Mouse (Mus musculus): ENCODE measurements at regions not wholly inside any gene's neighbourhood (a gene's known extent, or its start where the extent isn't known, plus 50 kb on each side); places are given as distances from the start of the nearest gene placed in this dataset.

DNA sequence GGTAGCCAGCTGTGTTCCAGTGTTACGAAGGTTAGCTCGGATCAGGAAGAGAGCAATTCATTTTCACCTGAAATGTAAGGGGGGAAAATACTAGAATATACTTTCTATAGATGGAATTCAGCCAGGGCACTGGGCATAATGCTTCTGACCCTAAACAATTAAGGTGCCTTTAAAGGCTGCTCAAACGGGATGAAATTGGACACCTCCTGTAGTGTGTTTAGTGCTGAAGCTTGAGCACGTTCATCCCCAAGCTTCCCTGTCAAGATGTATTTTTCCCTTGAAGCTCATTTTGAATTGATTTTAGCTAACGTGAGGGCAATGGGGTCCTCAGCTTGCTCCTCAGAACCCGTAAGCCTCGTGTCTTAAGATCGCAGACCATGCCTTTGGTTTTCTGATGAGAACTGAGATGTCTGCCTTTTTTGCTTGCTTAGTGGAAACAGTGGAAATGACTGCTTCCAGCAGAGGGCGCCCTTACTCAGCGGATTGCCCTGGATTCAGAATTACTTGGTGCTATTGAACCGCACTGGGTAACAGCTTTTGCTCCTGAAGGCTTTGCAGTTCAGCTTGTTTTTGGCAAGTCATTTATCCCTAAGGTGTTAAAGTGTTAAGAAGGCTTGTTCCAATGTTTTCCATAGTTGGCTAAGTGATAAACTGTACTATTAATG, 74.6 kb upstream of the Fermt1 start:
- in situ Hi-C loops (cut with MboI, MseI), result no loop called here

- in situ Hi-C loops (cut with MboI, MseI), result no loop called here
Observed at GRCm38 (mm10) chr2:133021244-133021643, 75.5 kb upstream of the Fermt1 start.

DNA sequence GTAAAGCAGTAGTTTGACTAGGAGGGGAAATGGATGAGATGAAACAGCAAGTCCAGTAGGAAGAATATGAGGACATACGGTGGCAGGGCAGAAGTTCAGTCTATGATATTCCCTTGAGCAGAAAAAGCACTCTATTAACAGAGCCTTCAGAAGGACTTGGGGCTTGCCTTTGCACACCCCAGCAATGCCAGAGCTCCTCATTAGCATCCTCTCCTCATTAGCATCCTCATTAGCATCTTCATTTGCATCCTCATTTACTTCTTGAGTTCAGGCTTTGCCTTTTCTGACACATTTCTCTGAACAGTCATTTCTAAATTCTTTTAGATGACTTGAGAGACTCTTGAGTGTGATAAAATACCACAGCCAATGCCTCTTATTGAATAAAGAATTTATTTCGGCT, 81.3 kb upstream of the Fermt1 start:
- in situ Hi-C loops (cut with MboI, MseI), result loop anchor here (25.0 kb wide), 1 partner anchor 1460 kb away; no protein-coding TSS in a partner anchor

DNA sequence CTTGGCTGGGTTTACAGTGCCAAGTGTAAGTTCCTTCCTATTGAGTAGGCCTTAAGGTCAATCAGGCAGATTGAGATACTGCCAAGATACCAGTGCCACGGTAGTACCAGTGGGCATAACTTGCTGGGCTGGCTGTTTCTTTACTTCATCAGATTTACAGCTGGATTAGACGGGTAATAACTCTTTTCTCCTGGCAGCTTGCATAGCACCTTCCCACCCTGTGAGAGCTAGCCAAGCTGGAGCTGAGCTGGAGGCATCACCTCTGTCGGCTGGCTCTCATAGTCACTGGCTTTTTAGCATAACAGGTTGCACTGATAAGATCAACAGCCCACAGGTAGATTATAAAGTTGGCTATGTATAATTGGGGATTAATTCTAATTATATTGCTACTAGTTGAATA, 89.7 kb upstream of the Fermt1 start:
- in situ Hi-C loops (cut with MboI, MseI), result loop anchor here (25.0 kb wide), 1 partner anchor 1452 kb away; no protein-coding TSS in a partner anchor

DNA sequence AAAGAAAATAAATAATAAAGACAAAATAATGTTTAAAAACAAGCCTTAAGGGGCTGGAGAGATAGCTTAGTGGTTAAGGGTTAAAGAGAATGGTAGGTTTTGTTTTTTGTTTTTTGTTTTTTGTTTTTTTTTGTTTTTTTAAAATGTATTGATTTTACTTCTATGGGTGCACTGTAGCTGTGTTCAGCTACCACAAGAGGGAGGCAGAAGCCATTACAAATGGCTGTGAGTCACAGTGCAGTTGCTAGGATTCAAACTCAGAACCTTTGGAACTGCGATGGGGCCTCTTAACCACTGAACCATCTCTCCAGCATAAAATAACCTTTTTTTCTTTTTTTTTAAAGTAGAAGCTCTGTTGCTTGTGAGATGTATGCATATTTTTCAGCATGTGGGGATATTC, 95.0 kb upstream of the Fermt1 start:
- in situ Hi-C loops (cut with MboI, MseI), result loop anchor here (25.0 kb wide), 1 partner anchor 1447 kb away; no protein-coding TSS in a partner anchor

DNA sequence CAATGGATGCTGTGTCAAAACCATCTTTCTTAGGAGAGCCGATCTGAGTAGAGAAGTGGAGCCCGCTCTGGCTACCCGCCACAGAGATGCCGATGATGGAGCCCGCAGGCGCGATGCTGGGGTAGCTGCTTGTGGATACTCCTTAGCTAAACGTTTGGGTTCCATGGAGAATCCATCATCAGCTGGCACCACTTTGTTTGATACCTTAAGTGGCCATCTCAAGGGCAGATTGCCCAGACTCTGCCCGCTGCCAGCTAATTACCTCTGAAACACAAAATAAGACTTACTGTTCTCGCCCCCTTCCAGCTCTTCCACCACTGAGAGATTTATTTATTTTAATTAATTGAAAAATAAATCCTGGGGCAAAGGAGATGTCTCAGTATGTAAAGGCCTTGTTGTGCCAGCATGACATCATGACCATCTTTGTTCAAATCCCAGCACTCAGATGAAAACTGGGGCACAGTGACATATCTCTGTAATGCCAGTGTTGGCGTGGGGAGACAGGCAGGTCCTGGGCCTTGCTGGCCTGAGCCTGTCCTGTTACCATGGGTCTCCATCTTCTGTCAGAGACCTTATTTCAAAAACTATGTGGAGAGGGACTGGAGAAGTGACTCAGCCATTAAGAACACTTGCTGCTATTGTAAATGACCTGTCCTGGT, 132.1 kb upstream of the Fermt1 start:
- in situ Hi-C loops (cut with MboI, MseI), result no loop called here

- in situ Hi-C loops (cut with MboI, MseI), result no loop called here
Observed at GRCm38 (mm10) chr2:133090976-133091375, 145.3 kb upstream of the Fermt1 start.

DNA sequence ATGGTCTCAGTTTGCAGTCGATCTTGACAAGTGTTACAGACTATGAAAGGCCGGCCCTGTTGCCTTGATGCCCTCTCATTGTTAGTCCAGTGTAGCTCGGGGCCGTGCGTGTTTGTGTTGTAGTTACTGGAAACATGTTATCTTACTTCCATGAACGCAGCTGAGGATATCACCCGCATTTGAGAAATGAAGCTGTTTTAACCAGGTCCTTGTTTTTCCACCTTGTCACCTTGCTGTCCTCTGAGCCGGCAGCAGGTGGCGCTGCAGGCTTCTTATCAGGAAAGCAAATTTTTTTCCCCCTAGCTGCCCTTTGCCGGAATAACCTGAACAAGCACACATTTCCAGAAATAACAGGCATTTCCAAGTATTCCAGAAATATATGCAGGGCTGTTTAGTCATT, 167.9 kb upstream of the Fermt1 start:
- in situ Hi-C loops (cut with MboI, MseI), result no loop called here

- in situ Hi-C loops (cut with MboI, MseI), result no loop called here
Observed at GRCm38 (mm10) chr2:133118651-133119050, 172.9 kb upstream of the Fermt1 start.

DNA sequence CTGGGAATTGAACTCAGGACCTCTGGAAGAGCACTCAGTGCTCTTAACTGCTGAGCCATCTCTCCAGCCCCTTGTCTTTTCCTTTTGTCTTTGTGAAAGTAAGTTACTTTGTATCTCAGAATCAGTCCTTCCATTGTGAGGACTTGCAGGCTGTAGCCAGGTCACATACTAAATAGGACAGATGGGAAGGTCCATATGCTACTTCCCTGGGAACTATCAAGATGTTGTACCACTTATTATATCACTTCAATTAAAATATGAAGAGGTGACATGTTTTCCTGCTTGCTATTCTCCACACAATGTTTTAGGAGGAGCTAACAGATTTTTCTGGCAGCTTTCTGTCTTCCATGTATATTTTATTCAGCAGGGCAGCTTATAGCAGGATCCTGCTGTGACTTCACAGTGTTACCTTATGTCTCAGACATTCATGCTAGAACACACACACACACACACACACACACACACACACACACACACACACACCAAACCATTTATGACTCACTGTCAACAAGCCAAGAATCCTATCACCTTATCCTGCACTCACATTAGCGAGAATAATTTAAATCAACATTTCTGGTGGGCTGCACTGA, 179.6 kb upstream of the Fermt1 start:
- in situ Hi-C loops (cut with MboI, MseI), result no loop called here

DNA sequence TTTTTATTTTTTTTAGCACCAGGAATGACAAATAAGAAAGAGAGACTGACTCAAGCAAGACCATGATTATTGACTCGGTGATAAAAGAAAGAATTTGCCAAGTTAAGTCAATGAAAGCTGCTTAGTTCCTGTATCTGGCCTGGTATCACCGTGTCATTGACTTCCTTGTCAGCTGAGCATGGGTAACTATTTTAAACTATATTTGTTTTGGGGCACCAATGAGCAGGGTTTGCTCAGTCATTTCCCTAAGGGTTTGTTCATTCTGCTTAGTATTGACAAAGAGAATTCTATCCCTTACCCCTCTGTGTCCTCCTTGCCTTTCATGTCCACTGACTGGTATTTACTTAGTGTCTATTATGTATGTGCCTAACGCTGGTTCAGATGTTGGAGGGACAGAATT, 189.2 kb upstream of the Fermt1 start:
- in situ Hi-C loops (cut with MboI, MseI), result no loop called here

DNA sequence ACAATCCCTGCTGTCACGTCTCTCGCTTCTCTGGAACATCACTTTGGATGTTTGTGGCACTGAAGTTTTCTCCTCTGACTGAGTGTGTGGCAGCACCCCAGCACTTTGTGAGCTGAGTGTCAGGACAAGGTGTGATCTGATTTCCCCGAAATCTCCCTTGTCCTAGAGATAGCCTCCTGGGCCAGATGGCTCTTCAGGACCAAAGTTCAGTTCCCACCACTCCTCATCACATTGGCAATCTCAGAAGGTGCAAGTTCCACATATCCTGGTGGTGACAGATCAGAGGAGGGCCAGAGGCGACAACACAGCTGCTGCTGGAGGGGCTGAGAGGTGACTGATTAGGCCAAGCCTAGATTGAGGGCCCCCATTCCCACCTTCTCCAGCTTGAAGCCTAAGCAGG, 193.2 kb upstream of the Fermt1 start:
- in situ Hi-C loops (cut with MboI, MseI), result no loop called here

DNA sequence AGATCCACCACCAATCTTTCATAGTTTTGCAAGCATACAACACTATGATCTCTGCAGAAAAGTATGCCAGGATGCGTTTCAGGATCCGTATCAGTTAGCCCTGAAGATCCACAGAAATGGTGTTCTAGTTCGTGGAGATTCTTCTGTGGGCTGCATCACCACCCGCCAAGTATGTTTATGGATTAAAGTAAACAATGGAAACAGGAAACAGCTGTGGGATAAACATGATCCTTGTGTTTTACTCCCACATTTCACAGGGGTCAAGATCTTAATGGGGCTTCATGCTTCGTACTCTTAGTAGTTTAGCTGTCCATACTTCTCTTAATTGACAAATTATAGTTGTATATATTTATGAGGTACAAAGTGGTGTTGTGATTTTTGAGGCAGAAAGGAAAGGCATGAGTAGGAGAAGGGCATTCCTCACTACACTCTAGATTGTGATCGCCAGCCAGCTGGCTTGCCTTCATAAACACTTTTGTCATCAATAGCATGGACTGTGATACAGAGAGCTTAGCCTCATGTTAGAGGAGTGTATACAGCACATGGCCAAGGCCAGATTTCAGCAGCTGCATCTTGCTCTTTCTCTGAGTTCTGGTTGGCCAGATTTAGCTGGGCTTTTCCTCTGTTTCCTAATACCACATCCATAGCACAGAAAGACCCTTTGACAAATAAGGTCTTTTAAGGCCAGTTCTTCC, 195.8 kb upstream of the Fermt1 start:
- in situ Hi-C loops (cut with MboI, MseI), result no loop called here

DNA sequence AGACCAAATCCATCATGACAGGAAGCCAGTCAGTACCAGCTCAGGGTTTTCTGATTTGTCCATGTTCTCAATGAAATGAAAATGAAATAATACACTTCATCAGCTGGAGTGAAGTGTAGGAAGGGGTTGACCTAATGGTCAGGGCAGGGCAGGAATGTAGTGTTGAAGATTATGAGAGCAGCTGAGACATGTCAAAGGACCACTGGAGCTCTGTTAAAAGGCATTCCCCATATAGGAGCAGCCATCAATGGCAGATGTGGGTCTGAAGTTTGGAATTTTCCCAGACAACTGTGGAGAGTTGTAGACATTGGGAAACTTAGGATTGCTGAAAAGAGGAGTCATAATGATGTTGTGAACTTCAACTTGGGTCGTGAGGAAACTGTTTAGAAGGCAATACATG, 206.8 kb upstream of the Fermt1 start:
- in situ Hi-C loops (cut with MboI, MseI), result no loop called here

DNA sequence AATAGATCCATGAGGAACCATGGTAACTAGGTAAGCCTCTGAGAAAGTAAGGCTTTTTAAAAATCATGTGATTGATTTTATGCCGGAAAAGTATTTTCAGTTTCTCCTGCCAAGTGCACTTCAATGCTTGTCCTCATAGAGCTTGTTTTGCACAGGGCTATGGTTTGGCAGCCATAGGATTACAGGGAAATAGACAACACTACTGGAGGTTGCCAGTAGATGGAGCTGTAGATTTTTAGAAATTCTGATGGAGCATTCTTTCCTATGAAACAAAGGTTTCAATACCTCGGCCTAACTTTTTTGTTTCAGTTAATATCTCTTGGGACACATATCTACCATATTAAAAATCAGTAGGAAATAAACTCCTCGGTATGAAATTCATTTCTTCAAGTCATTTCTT, 210.8 kb upstream of the Fermt1 start:
- in situ Hi-C loops (cut with MboI, MseI), result no loop called here

DNA sequence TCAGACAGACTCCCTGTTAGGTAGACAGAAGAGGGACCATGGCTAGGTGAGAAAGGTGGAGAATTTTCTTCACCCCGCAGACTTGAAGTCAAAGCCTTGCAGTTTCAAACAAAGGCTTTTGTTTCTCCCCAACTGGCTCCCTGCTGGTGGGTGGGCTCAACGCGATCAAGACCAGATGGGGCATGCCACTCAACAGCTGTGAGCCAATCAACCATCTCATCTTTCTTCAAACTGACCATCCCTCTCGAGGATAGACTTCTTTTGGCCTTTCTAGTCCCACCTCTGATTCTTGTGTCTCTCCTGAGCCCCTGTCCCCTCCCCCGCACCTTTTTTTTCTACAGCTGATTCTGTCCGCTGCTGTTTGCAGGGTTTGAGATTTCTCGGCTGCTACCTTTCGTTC, 212.5 kb upstream of the Fermt1 start:
- in situ Hi-C loops (cut with MboI, MseI), result no loop called here

- in situ Hi-C loops (cut with MboI, MseI), result no loop called here
Observed at GRCm38 (mm10) chr2:133159398-133159797, 213.7 kb upstream of the Fermt1 start.

DNA sequence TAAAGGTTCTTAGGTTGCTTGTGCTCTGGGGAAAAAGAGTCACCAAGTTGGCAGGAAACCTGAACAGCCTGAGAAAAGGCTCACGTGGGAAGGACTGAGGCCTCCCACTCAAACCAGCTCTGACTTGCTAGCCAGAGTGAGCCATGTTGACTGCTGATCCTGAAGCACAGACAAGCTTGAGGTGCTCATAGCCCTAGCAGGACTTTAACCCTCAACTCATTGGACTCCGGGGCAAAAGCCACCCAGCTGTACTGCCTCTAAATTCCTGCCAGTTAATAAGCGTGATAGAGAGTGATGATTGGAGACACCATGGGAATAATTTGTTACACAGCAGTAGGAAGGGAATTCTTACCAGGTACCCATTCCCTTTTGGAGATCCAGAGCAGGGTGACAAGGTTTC, 230.7 kb upstream of the Fermt1 start:
- in situ Hi-C loops (cut with MboI, MseI), result no loop called here

DNA sequence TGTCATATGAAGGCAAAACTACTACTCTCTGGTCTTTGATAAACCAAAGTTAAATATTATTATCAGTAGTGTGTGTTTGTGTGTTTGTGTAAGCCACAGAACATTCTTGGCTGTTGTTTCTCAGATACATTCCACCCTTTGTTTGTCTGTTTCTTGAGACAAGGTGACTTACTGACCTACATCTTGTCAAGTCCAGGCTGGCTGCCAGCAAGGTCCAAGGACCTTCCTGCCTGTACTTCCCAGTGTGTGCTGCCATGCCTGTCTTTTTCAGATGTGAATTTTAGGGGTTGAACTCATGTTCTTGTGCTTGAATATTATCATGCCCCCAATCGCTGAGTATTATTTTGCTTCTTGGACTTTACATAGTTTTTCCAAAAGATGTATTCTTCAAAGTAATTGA, 235.5 kb upstream of the Fermt1 start:
- in situ Hi-C loops (cut with MboI, MseI), result no loop called here

GRCm38 (mm10) chr2:133182920-133183319, 237.2 kb upstream of the Fermt1 start:
- in situ Hi-C loops (cut with MboI, MseI), result no loop called here

DNA sequence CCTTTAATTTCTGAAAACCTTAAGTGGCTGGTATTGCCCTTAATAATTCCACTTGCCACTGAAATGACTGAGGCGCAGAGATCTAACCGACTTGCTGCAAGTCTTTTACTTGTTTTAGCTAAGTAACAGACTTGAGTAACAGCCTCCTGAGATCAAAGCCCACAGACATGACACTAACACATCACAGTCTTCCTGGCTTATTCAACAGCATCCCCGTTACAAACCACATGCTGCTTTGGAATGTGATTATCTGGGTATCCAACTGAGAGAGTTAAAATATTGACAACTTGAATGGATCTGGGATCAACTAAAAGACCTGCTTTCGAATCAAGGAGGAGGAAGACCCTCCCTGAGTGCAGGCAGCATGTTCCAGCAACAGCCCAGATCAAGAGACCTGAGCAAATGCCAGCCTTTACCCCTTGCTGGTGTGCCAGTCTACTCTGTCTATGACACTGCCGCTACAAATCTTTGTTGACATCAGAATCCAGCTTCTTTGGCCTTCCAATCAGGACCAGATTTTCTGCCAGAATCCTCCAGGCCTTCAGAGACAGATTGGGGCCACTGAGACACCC, 258.7 kb upstream of the Fermt1 start:
- in situ Hi-C loops (cut with MboI, MseI), result no loop called here

GRCm38 (mm10) chr2:133208498-133208897, 262.8 kb upstream of the Fermt1 start:
- in situ Hi-C loops (cut with MboI, MseI), result no loop called here
